Mouse (Mus musculus) embryonic facial prominence, embryonic 15.5 days (tissue): ENCODE data around the gene Serpinb9c. TPM values are rescaled to one million over a fixed set of nuclear protein-coding genes. Genes with fewer than 3 reads are reported as not detected.
"Not testable (repeated sequence)": the region's sequence is repeated elsewhere in the genome, so short reads cannot be mapped to it uniquely, and the experiment has no call there.

Source experiments
- ATAC-seq: fragments of 200-750 bp; cut with Nextera tagmentation; 2 replicates; pipeline ENCODE4 v1.8.0; 2017; ENCODE audit warnings: low read depth, moderate TSS enrichment; ENCODE audit not compliant: insufficient number of reproducible peaks, low FRiP score, low TSS enrichment
- H3K27ac ChIP-seq: fragments of 300-500 bp; sonication (generic); replicated peaks from 2 replicates; pipeline ENCODE4 v1.5.1; 2015; ENCODE audit warnings: mild to moderate bottlenecking, inconsistent platforms
- H3K27me3 ChIP-seq: fragments of 300-500 bp; sonication (generic); 2 replicates; pipeline ENCODE4 v1.6.1; 2015; ENCODE audit warnings: inconsistent platforms
- H3K36me3 ChIP-seq: fragments of 300-500 bp; sonication (generic); 2 replicates; pipeline ENCODE4 v1.6.1; 2015; ENCODE audit warnings: mild to moderate bottlenecking, inconsistent platforms
- H3K4me1 ChIP-seq: fragments of 300-500 bp; sonication (generic); 2 replicates; pipeline ENCODE4 v1.6.1; 2015; ENCODE audit warnings: inconsistent platforms
- H3K4me2 ChIP-seq: fragments of 300-500 bp; sonication (generic); replicated peaks from 2 replicates; pipeline ENCODE4 v1.6.1; 2015; ENCODE audit warnings: mild to moderate bottlenecking, inconsistent platforms
- H3K4me3 ChIP-seq: fragments of 300-500 bp; sonication (generic); replicated peaks from 2 replicates; pipeline ENCODE4 v1.5.1; 2015; ENCODE audit warnings: mild to moderate bottlenecking, inconsistent platforms
- H3K9ac ChIP-seq: fragments of 300-500 bp; sonication (generic); 2 replicates; pipeline ENCODE4 v1.6.1; 2015; ENCODE audit warnings: inconsistent platforms
- H3K9me3 ChIP-seq: fragments of 300-500 bp; sonication (generic); replicated peaks from 2 replicates; pipeline ENCODE4 v1.6.1; 2016; ENCODE audit warnings: inconsistent platforms
- WGBS: fragments of 180-500 bp; shearing (Covaris S2); methylation state at CpG from one replicate; pipeline ENCODE4 v1.1.7; 2015; 5-methylcytosine and 5-hydroxymethylcytosine counted together
- polyA plus RNA-seq: library from polyadenylated mRNA; unstranded; fragments of >200 nt; fragmentation: Nextera tagmentation; extraction: Ambion mirVana; gene quantifications from 2 replicates; pipeline ENCODE4 v1.2.1, GENCODE M21; 2015

Serpinb9c gene
- polyA plus RNA-seq, result not detected in 2 replicates

- Histone ChIP-seq H3K4me2 (no peak within 1 kb of the TSS), H3K36me3 (no peaks in the 10 kb centered on the region), H3K27ac (no peak within 1 kb of the TSS), H3K9me3 (no peaks in the 10 kb centered on the region), H3K9ac (no peak within 1 kb of the TSS), H3K4me1 (no peaks in the 10 kb centered on the region), H3K4me3 (no peak within 1 kb of the TSS), H3K27me3 (no peaks in the 10 kb centered on the region)
- no peak for ATAC-seq
- 58% methylated on average over 4 of the region's 4 CpGs for WGBS
Observed at GRCm38 (mm10) chr13:33159642-33160041, at the start of gene Serpinb9c. Gene Serpinb9c, minus strand, starts transcription at chr13:33159742.

DNA sequence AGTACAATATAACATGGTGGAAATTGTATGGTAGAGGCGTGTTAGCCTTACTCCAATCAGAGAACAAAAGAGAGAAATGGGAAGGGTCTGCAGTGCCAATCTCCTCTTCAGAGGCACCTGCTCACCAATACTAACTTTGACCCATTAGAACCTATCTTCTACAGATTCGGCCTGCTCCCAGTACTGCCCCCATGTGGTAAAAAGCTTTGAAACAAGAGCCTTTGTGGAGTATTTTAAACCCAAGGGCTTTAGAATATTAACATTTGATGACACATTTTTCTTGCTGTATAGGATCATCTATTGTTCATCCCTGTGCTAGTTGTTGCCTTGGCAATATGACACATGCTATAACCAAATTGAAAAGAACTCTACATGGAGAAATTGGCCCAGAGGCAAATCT is 40.2 kb upstream of the Serpinb9c start:
- H3K36me3 ChIP-seq, result no peaks in the 10 kb centered on the region
- ATAC-seq, result no peak
- no peak overlapping the region for H3K9ac ChIP-seq
- H3K4me1 ChIP-seq, result no peaks in the 10 kb centered on the region
- no peak overlapping the region for H3K27ac ChIP-seq
- H3K9me3 ChIP-seq, result no peaks in the 10 kb centered on the region
- H3K4me3 ChIP-seq, result no peak overlapping the region
- H3K27me3 ChIP-seq, result no peaks in the 10 kb centered on the region
- 63% methylated on average over 2 of the region's 2 CpGs for WGBS
- no peak overlapping the region for H3K4me2 ChIP-seq

DNA sequence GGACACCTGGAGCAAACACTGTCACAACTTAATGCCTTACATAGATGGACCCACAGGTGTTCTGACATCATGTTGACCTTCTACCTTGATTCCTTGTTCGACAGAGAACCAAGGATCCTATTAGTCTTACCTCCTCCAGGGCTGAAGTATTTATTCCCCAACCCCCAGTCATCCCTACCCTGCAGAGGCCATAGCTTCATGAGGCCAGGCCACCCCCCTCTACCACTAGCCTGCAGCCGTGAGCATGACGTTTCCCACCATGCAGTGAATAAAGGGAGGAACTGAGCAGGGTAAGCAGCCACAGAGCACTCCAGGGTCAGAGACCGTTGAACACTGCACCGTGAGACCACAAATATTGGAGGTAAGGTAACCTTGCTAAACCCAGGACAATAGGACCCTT is 33.1 kb upstream of the Serpinb9c start, which contains the start of gene Serpinb9d:
Serpinb9d (plus strand) TSS at position 301 of the 400 bp plus-strand sequence.
- Histone ChIP-seq H3K4me1 (no peaks in the 10 kb centered on the region), H3K9ac (no peak within 1 kb of the TSS), H3K4me3 (no peak within 1 kb of the TSS), H3K36me3 (no peaks in the 10 kb centered on the region), H3K27me3 (no peaks in the 10 kb centered on the region), H3K9me3 (no peaks in the 10 kb centered on the region), H3K4me2 (no peak within 1 kb of the TSS), H3K27ac (no peak within 1 kb of the TSS)
- 76% methylated on average over 5 of the region's 5 CpGs for WGBS
- no peak for ATAC-seq

DNA sequence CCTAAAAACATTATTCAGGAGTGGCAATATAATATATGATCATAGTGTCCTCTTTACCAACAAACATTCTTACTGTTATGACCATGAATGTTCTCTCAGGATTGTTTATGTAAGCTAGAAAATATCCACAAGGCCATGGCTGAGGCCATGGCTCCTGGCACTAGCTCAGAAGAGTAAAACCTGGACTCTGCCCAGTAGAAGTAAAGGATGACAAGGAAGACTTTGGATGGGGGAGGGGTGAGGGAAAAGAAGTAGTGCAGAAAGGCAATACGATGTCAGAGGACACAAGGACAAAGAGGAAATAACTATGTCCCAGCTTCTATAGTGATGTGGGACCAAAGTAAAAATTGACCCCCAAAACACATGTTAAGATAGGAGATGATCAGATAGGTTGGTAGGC is 30.9 kb upstream of the Serpinb9c start:
- not testable (repeated sequence) for H3K4me3 ChIP-seq, H3K9me3 ChIP-seq, H3K9ac ChIP-seq, ATAC-seq, H3K27ac ChIP-seq, H3K27me3 ChIP-seq, H3K4me2 ChIP-seq, H3K4me1 ChIP-seq, H3K36me3 ChIP-seq
- 86% methylated on average over 1 of the region's 1 CpGs for WGBS

- Histone ChIP-seq H3K27me3 (no peaks in the 10 kb centered on the region), H3K27ac (no peak overlapping the region), H3K9ac (no peak overlapping the region), H3K4me2 (no peak overlapping the region), H3K4me1 (no peaks in the 10 kb centered on the region), H3K9me3 (no peaks in the 10 kb centered on the region), H3K4me3 (no peak overlapping the region), H3K36me3 (no peaks in the 10 kb centered on the region)
- WGBS, result 74% methylated on average over 3 of the region's 3 CpGs
- no peak for ATAC-seq
Observed at GRCm38 (mm10) chr13:33141435-33141834, 18.1 kb downstream of the Serpinb9c start.

DNA sequence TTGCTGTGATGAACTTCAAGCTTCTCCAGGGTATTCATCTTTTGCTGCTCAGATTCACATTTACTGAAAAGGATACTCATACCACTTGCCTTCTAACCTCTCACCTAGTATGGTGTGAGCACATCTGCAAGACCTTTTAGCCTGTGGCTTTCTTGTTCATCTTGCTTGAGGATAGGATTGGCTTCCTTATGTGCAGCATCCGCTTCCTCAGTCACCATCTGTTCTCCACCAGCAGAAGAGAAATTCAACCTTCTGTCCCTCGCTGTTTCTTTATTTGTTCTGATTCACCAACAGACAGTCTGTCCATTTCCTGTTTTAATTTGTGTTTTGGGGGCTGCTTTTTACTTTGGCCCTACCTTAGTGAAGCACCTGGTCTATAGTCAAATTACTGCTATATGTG is 21.8 kb downstream of the Serpinb9c start:
- no peak overlapping the region for H3K27ac ChIP-seq
- H3K4me1 ChIP-seq, result no peaks in the 10 kb centered on the region
- no peak for ATAC-seq
- H3K9me3 ChIP-seq, result no peaks in the 10 kb centered on the region
- H3K4me3 ChIP-seq, result no peak overlapping the region
- no peaks in the 10 kb centered on the region for H3K27me3 ChIP-seq
- no peak overlapping the region for H3K9ac ChIP-seq
- H3K4me2 ChIP-seq, result no peak overlapping the region
- 88% methylated on average over 2 of the region's 2 CpGs for WGBS
- H3K36me3 ChIP-seq, result no peaks in the 10 kb centered on the region

- H3K9ac ChIP-seq, result no peak overlapping the region
- H3K36me3 ChIP-seq, result no peaks in the 10 kb centered on the region
- no peak overlapping the region for H3K4me3 ChIP-seq
- WGBS, result 62% methylated on average over 3 of the region's 3 CpGs
- no peak overlapping the region for H3K4me2 ChIP-seq
- H3K9me3 ChIP-seq, result no peaks in the 10 kb centered on the region
- no peaks in the 10 kb centered on the region for H3K27me3 ChIP-seq
- no peaks in the 10 kb centered on the region for H3K4me1 ChIP-seq
- ATAC-seq, result no peak
- no peak overlapping the region for H3K27ac ChIP-seq
Observed at GRCm38 (mm10) chr13:33113054-33113453, 46.5 kb downstream of the Serpinb9c start.

DNA sequence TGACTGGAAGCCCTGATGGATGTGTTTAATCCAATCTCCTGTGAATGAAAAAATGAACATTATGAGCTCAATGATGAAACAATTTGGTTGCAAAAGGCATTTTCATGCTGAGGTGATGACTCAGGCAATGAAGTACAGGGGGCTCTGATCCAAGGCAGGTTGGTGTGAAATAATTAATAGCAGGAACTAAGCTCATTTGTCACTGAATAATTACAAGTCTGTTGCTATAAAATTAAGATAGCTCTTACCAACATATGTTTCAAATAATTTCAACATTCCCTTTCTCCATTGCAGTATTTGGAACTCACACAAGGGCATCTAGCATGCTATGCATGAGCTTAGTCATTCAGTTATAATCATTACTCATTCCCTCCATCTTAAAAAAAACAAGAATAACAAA is 53.9 kb downstream of the Serpinb9c start:
- H3K9me3 ChIP-seq, result no peaks in the 10 kb centered on the region
- no peak overlapping the region for H3K4me3 ChIP-seq
- no peak overlapping the region for H3K9ac ChIP-seq
- no peak overlapping the region for H3K27ac ChIP-seq
- no peak overlapping the region for H3K4me2 ChIP-seq
- no peaks in the 10 kb centered on the region for H3K36me3 ChIP-seq
- no peak for ATAC-seq
- H3K4me1 ChIP-seq, result no peaks in the 10 kb centered on the region
- H3K27me3 ChIP-seq, result no peaks in the 10 kb centered on the region

Other genes with a start within 250 kb of the Serpinb9c start
- 2.3 and 2.5 TPM in 2 replicates for gene Serpinb6b, start 194.5 kb downstream of the Serpinb9c start, polyA plus RNA-seq
- gene Serpinb9, start 156.5 kb downstream of the Serpinb9c start, polyA plus RNA-seq, result 4.0 and 4.6 TPM in 2 replicates
- gene Serpinb9b, start 132.3 kb downstream of the Serpinb9c start, polyA plus RNA-seq, result 0.34 and 0.45 TPM in 2 replicates
- 2.2 and 3.2 TPM in 2 replicates for gene Serpinb1b, start 81.2 kb downstream of the Serpinb9c start, polyA plus RNA-seq
- gene Serpinb9d, start 33.2 kb upstream of the Serpinb9c start, polyA plus RNA-seq, result not detected in 2 replicates
- not detected in 2 replicates for gene Serpinb9e, start 89.9 kb upstream of the Serpinb9c start, polyA plus RNA-seq
- gene Serpinb9f, start 164.3 kb upstream of the Serpinb9c start, polyA plus RNA-seq, result not detected in 2 replicates
- gene Gm11397, start 236.0 kb upstream of the Serpinb9c start, polyA plus RNA-seq, result not detected in 2 replicates